Mouse (Mus musculus) hindbrain, embryonic 14.5 days (tissue): Measurements from ENCODE around the gene Lrp2. TPM values are rescaled to one million over a fixed set of nuclear protein-coding genes. Genes with fewer than 3 reads are reported as not detected.

Experiments used
- ATAC-seq: fragments of 200-750 bp; cut with Nextera tagmentation; 2 replicates; pipeline ENCODE4 v1.8.0; 2017; ENCODE audit warnings: moderate number of reproducible peaks, mild to moderate bottlenecking, moderate TSS enrichment, moderate library complexity; ENCODE audit not compliant: low FRiP score
- DNase-seq: peaks from one replicate; pipeline ENCODE4 v3.0.0-alpha.2; 2015; ENCODE audit warnings: low spot score
- H3K27ac ChIP-seq: fragments of 300-500 bp; sonication (generic); 2 replicates; pipeline ENCODE4 v1.5.1; 2014; ENCODE audit warnings: mild to moderate bottlenecking, moderate library complexity
- H3K27me3 ChIP-seq: fragments of 300-500 bp; sonication (generic); 2 replicates; pipeline ENCODE4 v1.6.1; 2014; ENCODE audit warnings: mild to moderate bottlenecking, low read length, mixed read lengths; ENCODE audit not compliant: control insufficient read depth, insufficient read depth
- H3K36me3 ChIP-seq: fragments of 300-500 bp; sonication (generic); replicated peaks from 2 replicates; pipeline ENCODE4 v1.6.1; 2014; ENCODE audit not compliant: control insufficient read depth, insufficient read depth
- H3K4me1 ChIP-seq: fragments of 300-500 bp; sonication (generic); replicated peaks from 2 replicates; pipeline ENCODE4 v1.6.1; 2014; ENCODE audit warnings: antibody characterized with exemption, low read length, mixed read lengths; ENCODE audit not compliant: control insufficient read depth, insufficient read depth
- H3K4me2 ChIP-seq: fragments of 300-500 bp; sonication (generic); replicated peaks from 2 replicates; pipeline ENCODE4 v1.6.1; 2014; ENCODE audit warnings: mild to moderate bottlenecking, moderate library complexity
- H3K4me3 ChIP-seq: fragments of 300-500 bp; sonication (generic); replicated peaks from 2 replicates; pipeline ENCODE4 v1.5.1; 2014; ENCODE audit warnings: mild to moderate bottlenecking, low read length
- H3K9ac ChIP-seq: fragments of 300-500 bp; sonication (generic); 2 replicates; pipeline ENCODE4 v1.6.1; 2014
- H3K9me3 ChIP-seq: fragments of 300-500 bp; sonication (generic); 2 replicates; pipeline ENCODE4 v1.6.1; 2016; ENCODE audit warnings: low read length; ENCODE audit not compliant: control insufficient read depth
- WGBS: fragments of 180-500 bp; shearing (Covaris S2); extraction: QIAGEN DNeasy Blood & Tissue Kit; methylation state at CpG from one replicate; pipeline ENCODE4 v1.1.7; 2014; 5-methylcytosine and 5-hydroxymethylcytosine counted together
- polyA plus RNA-seq: library from polyadenylated mRNA; unstranded; fragments of >200 nt; fragmentation: Nextera tagmentation; extraction: Ambion mirVana; gene quantifications from 2 replicates; pipeline ENCODE4 v1.2.1, GENCODE M21; 2014

Gene Lrp2
- polyA plus RNA-seq, 1 experiment from 2014 or later, result 1.7 TPM

GRCm38 (mm10) chr2:69451128-69451527 is 134.7 kb downstream of the Lrp2 start:
- no peaks in the 10 kb centered on the region for H3K9me3 ChIP-seq
- no peaks in the 10 kb centered on the region for H3K27me3 ChIP-seq
- no peaks in the 10 kb centered on the region for H3K36me3 ChIP-seq
- no peaks in the 10 kb centered on the region for H3K4me1 ChIP-seq
- no peak overlapping the region for H3K9ac ChIP-seq
- H3K4me3 ChIP-seq, result no peak overlapping the region
- H3K4me2 ChIP-seq, result no peak overlapping the region
- ATAC-seq (no peak), DNase-seq (no peak)
- H3K27ac ChIP-seq, result no peak overlapping the region
- 88% methylated on average over 5 of the region's 5 CpGs for WGBS

- no peaks in the 10 kb centered on the region for H3K27me3 ChIP-seq
- H3K9me3 ChIP-seq, result no peaks in the 10 kb centered on the region
- H3K9ac ChIP-seq, result no peak overlapping the region
- H3K36me3 ChIP-seq, result no peaks in the 10 kb centered on the region
- H3K4me2 ChIP-seq, result no peak overlapping the region
- no peak overlapping the region for H3K4me3 ChIP-seq
- 88% methylated on average over 4 of the region's 4 CpGs for WGBS
- DNase-seq (no peak), ATAC-seq (no peak)
- no peak overlapping the region for H3K27ac ChIP-seq
- H3K4me1 ChIP-seq, result no peaks in the 10 kb centered on the region
Observed at GRCm38 (mm10) chr2:69448581-69448980, 137.3 kb downstream of the Lrp2 start.

DNA sequence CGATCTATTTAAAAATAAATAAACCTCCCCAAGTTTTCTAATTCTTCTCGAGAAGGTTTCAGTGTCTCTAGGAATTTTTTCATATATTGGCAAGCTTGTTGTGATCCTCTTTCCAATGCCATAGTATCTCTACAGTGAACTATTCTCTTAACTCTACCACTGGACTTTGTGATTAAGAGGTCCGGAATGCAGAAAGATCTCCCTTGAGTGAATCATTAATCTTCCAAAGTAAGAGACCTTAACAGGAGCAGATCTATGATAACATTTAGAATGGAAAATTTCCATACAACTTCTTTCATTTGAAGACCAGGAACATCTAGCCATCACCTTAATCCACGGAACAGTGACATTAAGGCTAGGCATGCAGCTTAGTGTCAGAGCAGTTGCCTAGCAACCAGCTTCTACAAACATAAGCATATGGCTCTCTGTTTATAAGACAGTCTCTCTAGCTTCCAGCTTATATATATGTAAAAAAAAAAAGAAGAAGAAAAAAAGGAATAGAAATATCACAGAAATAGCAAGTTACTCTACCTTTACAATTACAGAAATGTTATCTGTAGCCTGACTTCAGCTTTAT is 139.9 kb downstream of the Lrp2 start:
- 67% methylated on average over 4 of the region's 4 CpGs for WGBS
- no peaks in the 10 kb centered on the region for H3K27me3 ChIP-seq
- no peak for ATAC-seq
- H3K9me3 ChIP-seq, result no peaks in the 10 kb centered on the region
- H3K9ac ChIP-seq, result no peak overlapping the region
- H3K27ac ChIP-seq, result no peak overlapping the region
- no peaks in the 10 kb centered on the region for H3K36me3 ChIP-seq
- no peaks in the 10 kb centered on the region for H3K4me1 ChIP-seq
- no peak overlapping the region for H3K4me3 ChIP-seq
- DNase-seq, result no peak
- H3K4me2 ChIP-seq, result no peak overlapping the region

GRCm38 (mm10) chr2:69441656-69442055 is 144.2 kb downstream of the Lrp2 start:
- H3K27ac ChIP-seq, result no peak overlapping the region
- no peak overlapping the region for H3K4me2 ChIP-seq
- no peak overlapping the region for H3K9ac ChIP-seq
- ATAC-seq, result no peak
- no peaks in the 10 kb centered on the region for H3K9me3 ChIP-seq
- H3K4me3 ChIP-seq, result no peak overlapping the region
- no peaks in the 10 kb centered on the region for H3K4me1 ChIP-seq
- no peak for DNase-seq
- 83% methylated on average over 3 of the region's 3 CpGs for WGBS
- H3K36me3 ChIP-seq, result no peaks in the 10 kb centered on the region; the same call in 1 of the 2 replicates
- H3K27me3 ChIP-seq, result no peaks in the 10 kb centered on the region

GRCm38 (mm10) chr2:69428116-69428515 is 157.7 kb downstream of the Lrp2 start:
- no peaks in the 10 kb centered on the region for H3K36me3 ChIP-seq
- WGBS, result 31% methylated on average over 3 of the region's 3 CpGs
- no peak overlapping the region for H3K4me2 ChIP-seq
- H3K27ac ChIP-seq, result no peak overlapping the region
- ATAC-seq (peak; percentile 65; the same call in 1 of the 2 replicates), DNase-seq (peak; percentile 89)
- H3K9ac ChIP-seq, result no peak overlapping the region
- H3K4me1 ChIP-seq, result no peaks in the 10 kb centered on the region
- H3K9me3 ChIP-seq, result no peaks in the 10 kb centered on the region
- no peaks in the 10 kb centered on the region for H3K27me3 ChIP-seq
- no peak overlapping the region for H3K4me3 ChIP-seq

GRCm38 (mm10) chr2:69427141-69427540 is 158.7 kb downstream of the Lrp2 start:
- Histone ChIP-seq H3K4me1 (no peaks in the 10 kb centered on the region), H3K27ac (no peak overlapping the region), H3K27me3 (no peaks in the 10 kb centered on the region), H3K4me3 (no peak overlapping the region), H3K9ac (no peak overlapping the region), H3K9me3 (no peaks in the 10 kb centered on the region), H3K36me3 (no peaks in the 10 kb centered on the region), H3K4me2 (no peak overlapping the region)
- ATAC-seq (no peak), DNase-seq (no peak)
- WGBS, result 92% methylated on average over 10 of the region's 10 CpGs

DNA sequence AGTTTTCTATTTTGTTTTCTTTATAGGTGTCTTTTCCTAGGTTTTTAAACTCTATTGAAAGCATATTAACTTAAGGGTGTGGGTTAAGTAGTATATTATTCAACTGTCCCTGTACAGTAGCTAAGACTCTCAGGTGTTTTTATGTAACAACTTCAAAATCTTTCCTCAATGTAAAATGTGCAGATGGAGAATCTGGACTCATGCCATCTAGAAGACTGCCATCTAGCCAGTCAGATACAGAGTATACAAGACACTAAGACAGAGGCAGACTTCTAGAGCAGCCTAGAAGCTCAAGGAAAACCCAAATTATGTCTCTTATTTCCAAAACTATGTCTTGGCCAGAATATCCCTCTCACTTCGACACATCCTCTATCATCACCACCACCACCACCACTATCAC is 159.8 kb downstream of the Lrp2 start:
- Histone ChIP-seq H3K36me3 (no peaks in the 10 kb centered on the region), H3K4me3 (no peak overlapping the region), H3K4me2 (no peak overlapping the region), H3K9ac (no peak overlapping the region), H3K27me3 (no peaks in the 10 kb centered on the region), H3K9me3 (no peaks in the 10 kb centered on the region), H3K4me1 (no peaks in the 10 kb centered on the region), H3K27ac (no peak overlapping the region)
- DNase-seq (no peak), ATAC-seq (no peak)
- WGBS, result 95% methylated on average over 1 of the region's 1 CpGs

DNA sequence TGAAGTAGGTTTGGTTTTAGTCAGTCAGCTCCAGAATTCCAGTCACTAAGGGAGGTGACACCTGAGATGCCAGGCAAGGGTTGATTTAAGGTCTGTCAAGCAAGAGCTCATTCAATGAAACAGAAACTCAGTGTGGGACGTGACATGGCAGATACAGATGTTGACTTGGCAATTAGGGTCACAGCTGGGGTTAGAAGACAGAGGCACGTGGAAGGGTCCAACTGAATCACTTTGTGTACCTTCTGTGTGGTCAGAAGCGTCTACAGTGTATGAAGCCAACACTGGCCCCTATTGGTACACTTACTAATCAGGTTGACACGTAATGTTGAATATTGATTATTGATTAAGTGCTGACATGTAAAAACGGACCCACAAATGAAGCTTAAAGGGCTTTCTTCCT is 161.0 kb downstream of the Lrp2 start:
- DNase-seq, result no peak
- H3K4me3 ChIP-seq, result no peak overlapping the region
- H3K4me1 ChIP-seq, result no peaks in the 10 kb centered on the region
- no peak overlapping the region for H3K9ac ChIP-seq
- H3K4me2 ChIP-seq, result no peak overlapping the region
- no peaks in the 10 kb centered on the region for H3K27me3 ChIP-seq
- H3K27ac ChIP-seq, result no peak overlapping the region
- 62% methylated on average over 5 of the region's 5 CpGs for WGBS
- H3K36me3 ChIP-seq, result no peaks in the 10 kb centered on the region
- no peaks in the 10 kb centered on the region for H3K9me3 ChIP-seq
- no peak for ATAC-seq

GRCm38 (mm10) chr2:69418294-69418881 is 167.5 kb downstream of the Lrp2 start:
- no peaks in the 10 kb centered on the region for H3K36me3 ChIP-seq
- H3K4me3 ChIP-seq, result no peak overlapping the region
- no peaks in the 10 kb centered on the region for H3K27me3 ChIP-seq
- peaks cover 6% of the 10 kb centered on the region for H3K4me1 ChIP-seq
- H3K9ac ChIP-seq, result no peak overlapping the region
- WGBS, result 2% methylated on average over 11 of the region's 11 CpGs
- DNase-seq, result no peak
- no peaks in the 10 kb centered on the region for H3K9me3 ChIP-seq
- ATAC-seq, result peak; percentile 73
- peak overlapping the region; percentile 19 for H3K4me2 ChIP-seq
- peak overlapping the region; percentile 1; the same call in 1 of the 2 replicates for H3K27ac ChIP-seq

- no peaks in the 10 kb centered on the region for H3K9me3 ChIP-seq
- no peak overlapping the region for H3K27ac ChIP-seq
- no peaks in the 10 kb centered on the region for H3K27me3 ChIP-seq
- WGBS, result 93% methylated on average over 6 of the region's 6 CpGs
- H3K4me3 ChIP-seq, result no peak overlapping the region
- no peak for DNase-seq
- no peak overlapping the region for H3K9ac ChIP-seq
- H3K4me2 ChIP-seq, result no peak overlapping the region
- no peak for ATAC-seq
- no peaks in the 10 kb centered on the region for H3K36me3 ChIP-seq
- peaks cover 6% of the 10 kb centered on the region for H3K4me1 ChIP-seq
Observed at GRCm38 (mm10) chr2:69415070-69415469, 170.8 kb downstream of the Lrp2 start.
